Mouse (Mus musculus) G1E (cell line): ENCODE data around the gene Nudt6.

Source experiments
- CTCF ChIP-seq: IDR thresholded peaks from 2 replicates; pipeline ENCODE4 v1.5.1; 2012; ENCODE audit warnings: low read depth, low read length, inconsistent platforms, mixed read lengths
- GATA1 ChIP-seq: IDR thresholded peaks from 2 replicates; pipeline ENCODE4 v1.6.1; 2012; ENCODE audit warnings: borderline replicate concordance, low read length, inconsistent platforms, mixed read lengths

- TF ChIP-seq CTCF (no peak), GATA1 (no peak)
Observed at GRCm38 (mm10) chr3:37401729-37402610, 18.0 kb downstream of the Nudt6 start.
